Comparison of ENCODE assay signal across 24 mouse cellular contexts in the genomic region with DNA sequence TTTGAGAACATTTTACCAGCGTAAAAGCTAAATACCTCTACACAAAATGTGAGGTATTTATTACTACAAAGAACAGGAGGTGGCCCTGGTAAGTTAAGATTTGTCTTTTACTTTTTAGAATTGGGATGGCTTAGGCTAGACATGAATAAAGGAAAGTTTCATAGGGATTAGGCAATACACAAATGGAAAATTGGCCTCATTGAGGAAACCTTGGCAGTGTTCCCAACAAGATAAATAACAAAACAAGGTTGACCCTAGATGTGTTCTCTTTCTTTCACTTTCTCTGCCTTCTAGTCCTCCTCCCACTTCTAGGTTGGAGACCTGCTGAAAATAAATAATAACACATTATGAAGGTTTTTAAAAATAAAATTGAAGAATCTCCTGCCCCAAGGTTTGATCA.
"Had no signal": no experiment of that assay in that cellular context is flagged by ENCODE, and none has a peak within 500 bp of the region (broad histone marks: within the 10 kb centered on the region; RNA-seq: fewer than 3 reads in every experiment).

No protein-coding gene starts in this region.

- DNase-seq: gastrocnemius, postnatal 14 days; gastrocnemius, postnatal 36 days; heart, adult 11 months; heart, adult 2 months; heart, postnatal 4 days; kidney, adult 18-20 months; kidney, adult 8-10 months; kidney, postnatal 10 days; kidney, postnatal 25 days; kidney, postnatal 4 days; liver; liver, embryonic 13.5 days; liver, postnatal 0 days had no signal

- H3K4me3 ChIP-seq: heart, adult 2 months; heart, embryonic 13.5 days; heart, embryonic 15.5 days; hindbrain, embryonic 10.5 days; hindbrain, embryonic 12.5 days; intestine, embryonic 15.5 days; layer of hippocampus, adult 2 months; left cerebral cortex, adult 2 months; limb, embryonic 10.5 days; limb, embryonic 12.5 days; liver, embryonic 13.5 days; liver, embryonic 15.5 days had no signal

- H3K4me1 ChIP-seq: heart, embryonic 15.5 days; hindbrain, embryonic 10.5 days; hindbrain, embryonic 12.5 days; intestine, embryonic 15.5 days; limb, embryonic 10.5 days; limb, embryonic 12.5 days; liver, embryonic 13.5 days; liver, embryonic 15.5 days had no signal

- H3K27ac ChIP-seq: heart, adult 2 months; heart, embryonic 13.5 days; heart, embryonic 15.5 days; hindbrain, embryonic 10.5 days; hindbrain, embryonic 12.5 days; hindbrain, embryonic 14.5 days; intestine, embryonic 15.5 days; layer of hippocampus, adult 2 months; left cerebral cortex, adult 2 months; limb, embryonic 10.5 days; limb, embryonic 12.5 days; liver, embryonic 13.5 days; liver, embryonic 15.5 days had no signal
